Mouse (Mus musculus): ENCODE measurements around the gene Polr1a. TPM values are rescaled to one million over a fixed set of nuclear protein-coding genes. Genes with fewer than 3 reads are reported as not detected.

Gene Polr1a
- polyA plus RNA-seq (2014; fragmentation: Nextera tagmentation; extraction: Ambion mirVana), result 32.0 and 38.2 TPM in 2 replicates

GRCm38 (mm10) chr6:71908481-71909381 lies at the start of gene Polr1a, which contains the start of gene Ptcd3:
Polr1a (plus strand) TSS chr6:71909053.
Ptcd3 (minus strand) TSS chr6:71908750.
- H3K4me3 ChIP-seq (ENCODE audit: low read depth, low read length), result peak within 1 kb of the TSS; percentile 58
- H3K9me3 ChIP-seq (replicated peaks; ENCODE audit: control insufficient read depth, low read length), result no peaks in the 10 kb centered on the region
- H3K27ac ChIP-seq (replicated peaks; ENCODE audit: low read depth, low read length), result no peak within 1 kb of the TSS
- peak within 1 kb of the TSS; percentile 67 for H3K9ac ChIP-seq (replicated peaks; ENCODE audit: low read length)
- no peaks in the 10 kb centered on the region for H3K27me3 ChIP-seq (ENCODE audit: control insufficient read depth, insufficient read depth, low read length)
- ATAC-seq (replicated peaks; ENCODE audit: insufficient number of reproducible peaks, low FRiP score, low TSS enrichment, low read depth), result peak; percentile 89
- H3K36me3 ChIP-seq (replicated peaks; ENCODE audit: control insufficient read depth, insufficient read depth, low read depth, low read length), result peaks cover 4% of the 10 kb centered on the region; the same call in 1 of the 2 replicates
- no peaks in the 10 kb centered on the region for H3K4me1 ChIP-seq (ENCODE audit: control insufficient read depth, insufficient read depth, low read length)
- under 1% methylated on average over 58 of the region's 58 CpGs for WGBS
- peak within 1 kb of the TSS; percentile 61 for H3K4me2 ChIP-seq (ENCODE audit: low read depth, low read length)
- DNase-seq (ENCODE audit: low spot score), result peak; percentile 94

GRCm38 (mm10) chr6:71867751-71868150 lies 41.1 kb upstream of the Polr1a start:
- ATAC-seq (replicated peaks; ENCODE audit: insufficient number of reproducible peaks, low FRiP score, low TSS enrichment, low read depth), result no peak
- H3K36me3 ChIP-seq (replicated peaks; ENCODE audit: control insufficient read depth, insufficient read depth, low read depth, low read length), result peaks cover 4% of the 10 kb centered on the region
- no peak overlapping the region for H3K9ac ChIP-seq (replicated peaks; ENCODE audit: low read length)
- H3K27me3 ChIP-seq (ENCODE audit: control insufficient read depth, insufficient read depth, low read length), result no peaks in the 10 kb centered on the region
- no peak for DNase-seq (ENCODE audit: low spot score)
- WGBS, result 92% methylated on average over 2 of the region's 2 CpGs
- no peak overlapping the region for H3K4me2 ChIP-seq (ENCODE audit: low read depth, low read length)
- no peaks in the 10 kb centered on the region for H3K9me3 ChIP-seq (replicated peaks; ENCODE audit: control insufficient read depth, low read length)
- H3K4me3 ChIP-seq (ENCODE audit: low read depth, low read length), result no peak overlapping the region
- no peak overlapping the region for H3K27ac ChIP-seq (replicated peaks; ENCODE audit: low read depth, low read length)
- H3K4me1 ChIP-seq (ENCODE audit: control insufficient read depth, insufficient read depth, low read length), result no peaks in the 10 kb centered on the region

GRCm38 (mm10) chr6:71868809-71869208 lies 40.0 kb upstream of the Polr1a start:
- Histone ChIP-seq H3K4me1 (ENCODE audit: control insufficient read depth, insufficient read depth, low read length) (no peaks in the 10 kb centered on the region), H3K27ac (replicated peaks; ENCODE audit: low read depth, low read length) (no peak overlapping the region), H3K9me3 (replicated peaks; ENCODE audit: control insufficient read depth, low read length) (no peaks in the 10 kb centered on the region), H3K4me3 (ENCODE audit: low read depth, low read length) (no peak overlapping the region), H3K4me2 (ENCODE audit: low read depth, low read length) (no peak overlapping the region), H3K9ac (replicated peaks; ENCODE audit: low read length) (no peak overlapping the region), H3K27me3 (ENCODE audit: control insufficient read depth, insufficient read depth, low read length) (no peaks in the 10 kb centered on the region), H3K36me3 (replicated peaks; ENCODE audit: control insufficient read depth, insufficient read depth, low read depth, low read length) (peaks cover 4% of the 10 kb centered on the region)
- WGBS, result 88% methylated on average over 1 of the region's 1 CpGs
- DNase-seq (ENCODE audit: low spot score), result peak; percentile 17
- ATAC-seq (replicated peaks; ENCODE audit: insufficient number of reproducible peaks, low FRiP score, low TSS enrichment, low read depth), result no peak

- H3K27ac ChIP-seq (replicated peaks; ENCODE audit: low read depth, low read length), result no peak overlapping the region
Measured at GRCm38 (mm10) chr6:71871396-71871795, 37.5 kb upstream of the Polr1a start.

GRCm38 (mm10) chr6:71877965-71878760 lies 30.7 kb upstream of the Polr1a start:
- no peak overlapping the region for H3K27ac ChIP-seq (replicated peaks; ENCODE audit: low read depth, low read length)
- no peak overlapping the region for H3K9ac ChIP-seq (replicated peaks; ENCODE audit: low read length)
- no peak overlapping the region for H3K4me2 ChIP-seq (ENCODE audit: low read depth, low read length)
- no peaks in the 10 kb centered on the region for H3K27me3 ChIP-seq (ENCODE audit: control insufficient read depth, insufficient read depth, low read length)
- no peak overlapping the region for H3K4me3 ChIP-seq (ENCODE audit: low read depth, low read length)
- DNase-seq (ENCODE audit: low spot score), result no peak
- H3K9me3 ChIP-seq (replicated peaks; ENCODE audit: control insufficient read depth, low read length), result no peaks in the 10 kb centered on the region
- WGBS, result 88% methylated on average over 3 of the region's 3 CpGs
- peaks cover 16% of the 10 kb centered on the region for H3K36me3 ChIP-seq (replicated peaks; ENCODE audit: control insufficient read depth, insufficient read depth, low read depth, low read length)
- H3K4me1 ChIP-seq (ENCODE audit: control insufficient read depth, insufficient read depth, low read length), result no peaks in the 10 kb centered on the region
- no peak for ATAC-seq (replicated peaks; ENCODE audit: insufficient number of reproducible peaks, low FRiP score, low TSS enrichment, low read depth)

More at GRCm38 (mm10) chr6:71871396-71871795, 37.5 kb upstream of the Polr1a start:
- 95% methylated on average over 9 of the region's 9 CpGs for WGBS
- ATAC-seq (replicated peaks; ENCODE audit: insufficient number of reproducible peaks, low FRiP score, low TSS enrichment, low read depth), result no peak
- H3K9me3 ChIP-seq (replicated peaks; ENCODE audit: control insufficient read depth, low read length), result no peaks in the 10 kb centered on the region
- H3K27me3 ChIP-seq (ENCODE audit: control insufficient read depth, insufficient read depth, low read length), result no peaks in the 10 kb centered on the region
- no peak overlapping the region for H3K4me3 ChIP-seq (ENCODE audit: low read depth, low read length)
- no peak overlapping the region for H3K9ac ChIP-seq (replicated peaks; ENCODE audit: low read length)
- no peak for DNase-seq (ENCODE audit: low spot score)
- peaks cover 3% of the 10 kb centered on the region for H3K36me3 ChIP-seq (replicated peaks; ENCODE audit: control insufficient read depth, insufficient read depth, low read depth, low read length)
- no peak overlapping the region for H3K4me2 ChIP-seq (ENCODE audit: low read depth, low read length)
- H3K4me1 ChIP-seq (ENCODE audit: control insufficient read depth, insufficient read depth, low read length), result no peaks in the 10 kb centered on the region

GRCm38 (mm10) chr6:71893263-71893662 lies 15.6 kb upstream of the Polr1a start:
- Histone ChIP-seq H3K4me3 (ENCODE audit: low read depth, low read length) (no peak overlapping the region), H3K27ac (replicated peaks; ENCODE audit: low read depth, low read length) (no peak overlapping the region), H3K9ac (replicated peaks; ENCODE audit: low read length) (no peak overlapping the region), H3K4me2 (ENCODE audit: low read depth, low read length) (no peak overlapping the region), H3K9me3 (replicated peaks; ENCODE audit: control insufficient read depth, low read length) (no peaks in the 10 kb centered on the region), H3K36me3 (replicated peaks; ENCODE audit: control insufficient read depth, insufficient read depth, low read depth, low read length) (peaks cover 16% of the 10 kb centered on the region), H3K4me1 (ENCODE audit: control insufficient read depth, insufficient read depth, low read length) (no peaks in the 10 kb centered on the region), H3K27me3 (ENCODE audit: control insufficient read depth, insufficient read depth, low read length) (no peaks in the 10 kb centered on the region)
- DNase-seq (ENCODE audit: low spot score) (no peak), ATAC-seq (replicated peaks; ENCODE audit: insufficient number of reproducible peaks, low FRiP score, low TSS enrichment, low read depth) (no peak)
- 90% methylated on average over 4 of the region's 4 CpGs for WGBS

GRCm38 (mm10) chr6:71907702-71908235 lies 1.1 kb upstream of the Polr1a start:
- no peaks in the 10 kb centered on the region for H3K4me1 ChIP-seq (ENCODE audit: control insufficient read depth, insufficient read depth, low read length)
- WGBS, result 6% methylated on average over 4 of the region's 4 CpGs
- peak overlapping the region; percentile 61 for H3K4me2 ChIP-seq (ENCODE audit: low read depth, low read length)
- no peaks in the 10 kb centered on the region for H3K9me3 ChIP-seq (replicated peaks; ENCODE audit: control insufficient read depth, low read length)
- H3K4me3 ChIP-seq (ENCODE audit: low read depth, low read length), result peak overlapping the region; percentile 58
- peaks cover 6% of the 10 kb centered on the region; the same call in 1 of the 2 replicates for H3K36me3 ChIP-seq (replicated peaks; ENCODE audit: control insufficient read depth, insufficient read depth, low read depth, low read length)
- H3K27ac ChIP-seq (replicated peaks; ENCODE audit: low read depth, low read length), result no peak overlapping the region
- DNase-seq (ENCODE audit: low spot score) (no peak), ATAC-seq (replicated peaks; ENCODE audit: insufficient number of reproducible peaks, low FRiP score, low TSS enrichment, low read depth) (no peak)
- peak overlapping the region; percentile 67 for H3K9ac ChIP-seq (replicated peaks; ENCODE audit: low read length)
- H3K27me3 ChIP-seq (ENCODE audit: control insufficient read depth, insufficient read depth, low read length), result no peaks in the 10 kb centered on the region
